Mouse (Mus musculus): ENCODE measurements around the gene Trim24.

DNA sequence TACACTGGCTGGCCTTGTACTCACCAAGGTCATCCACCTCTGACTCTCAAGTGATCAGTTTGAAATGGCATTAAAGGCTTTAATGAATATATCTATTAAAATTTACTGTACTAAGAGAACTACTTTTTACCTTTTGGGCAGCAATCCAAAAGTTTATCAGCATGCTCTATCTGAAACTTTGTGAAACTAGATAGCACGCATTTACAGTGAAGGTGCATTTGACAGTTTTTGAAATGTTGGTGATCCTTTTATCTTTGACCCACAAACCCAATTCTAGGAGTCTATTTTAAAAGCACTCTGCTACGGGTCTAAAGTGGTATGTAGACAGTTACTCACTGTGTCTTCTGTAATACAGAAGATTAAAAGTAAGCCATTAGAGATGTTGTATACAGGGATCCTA is 23.0 kb downstream of the Trim24 start:
- TF ChIP-seq EP300 (IDR thresholded peaks at IDR 0.05; ENCODE audit: low read depth), result no peak
- TF ChIP-seq CTCF (IDR thresholded peaks at IDR 0.05; ENCODE audit: low read depth), result no peak
